Comparison of ENCODE assay signal across 8 mouse cellular contexts in genomic region chr6:116228785-116229525, GRCm38 (mm10). TPM values are rescaled to one million over a fixed set of nuclear protein-coding genes. Genes with fewer than 3 reads are reported as not detected.
A peak's percentile ranks its signal among the peaks of the same experiment; 100 is the strongest.
DNase-seq lines count a peak whose midpoint lies in the region; ATAC-seq lines count a peak whose summit lies in the region.

No protein-coding gene starts in this region.

- no peak overlapping the region for H3K4me3 ChIP-seq in liver, embryonic 15.5 days (replicated peaks)

- peaks cover 13% of the 10 kb centered on the region for H3K4me1 ChIP-seq in liver, embryonic 15.5 days (replicated peaks)

- peak overlapping the region; percentile 7; the same call in 1 of the 2 replicates for H3K27ac ChIP-seq in liver, embryonic 15.5 days (replicated peaks)

- WGBS in liver, embryonic 15.5 days (ENCODE audit: insufficient replicate concordance), result 45% methylated on average over 12 of the region's 12 CpGs

- no peaks in the 10 kb centered on the region for H3K9me3 ChIP-seq in liver, embryonic 15.5 days (replicated peaks)

- peak overlapping the region; percentile 27 for H3K4me2 ChIP-seq in liver, embryonic 15.5 days

- DNase-seq in 416B (ENCODE audit: low read depth) (peak; percentile 63), MN1 (ENCODE audit: low spot score) (peak; percentile 69)
- DNase-seq in cerebellum, adult 8-10 months, result peak; percentile 63
- DNase-seq in frontal cortex, postnatal 36 days (ENCODE audit: low spot score in 2 of 2), result peak; percentile 70 to 75
- DNase-seq in kidney, postnatal 25 days, result peak; percentile 74 to 76
- DNase-seq in ovary, postnatal 36 days (ENCODE audit: low spot score), result peak; percentile 70
- DNase-seq in thymus, postnatal 25 days, result peak; percentile 66

- peaks cover 58% of the 10 kb centered on the region for H3K36me3 ChIP-seq in liver, embryonic 15.5 days (replicated peaks)

- no peak overlapping the region for H3K9ac ChIP-seq in liver, embryonic 15.5 days

- ATAC-seq in liver, embryonic 15.5 days (ENCODE audit: insufficient read depth), result peak; percentile 63

- no peaks in the 10 kb centered on the region for H3K27me3 ChIP-seq in liver, embryonic 15.5 days

RNA-seq across cellular contexts. Expression of gene Washc2, which starts 21.1 kb away (rescaled TPM):
- 12.5 and 13.7 TPM in 2 replicates for polyA plus RNA-seq in liver, embryonic 15.5 days (2015; fragmentation: Nextera tagmentation; extraction: Ambion mirVana)

RNA-seq across cellular contexts. Expression of gene Zfand4, which starts 35.1 kb away (rescaled TPM):
- 4.6 and 4.8 TPM in 2 replicates for polyA plus RNA-seq in liver, embryonic 15.5 days (2015; fragmentation: Nextera tagmentation; extraction: Ambion mirVana)

RNA-seq across cellular contexts. Expression of gene Tmcc1, which starts 35.7 kb away (rescaled TPM):
- 3.2 and 3.5 TPM in 2 replicates for polyA plus RNA-seq in liver, embryonic 15.5 days (2015; fragmentation: Nextera tagmentation; extraction: Ambion mirVana)
